Mouse (Mus musculus) MEL (cell line): ENCODE data around the gene Fbxo9.
A peak's percentile ranks its signal among the peaks of the same experiment; 100 is the strongest.

ENCODE experiments used
- ELF1 ChIP-seq: IDR thresholded peaks from 2 replicates; pipeline ENCODE4 v1.6.1; 2014; ENCODE audit warnings: low read depth, mild to moderate bottlenecking, inconsistent platforms, low read length, improper control_type of control experiment, moderate library complexity
- GATA1 ChIP-seq: IDR thresholded peaks from 2 replicates; pipeline ENCODE4 v1.6.1; 2011; ENCODE audit warnings: low read depth, low read length, improper control_type of control experiment
- NRF1 ChIP-seq: IDR thresholded peaks from 2 replicates; pipeline ENCODE4 v1.6.1; 2014; ENCODE audit warnings: low read depth, mild to moderate bottlenecking, inconsistent platforms, low read length, improper control_type of control experiment, moderate library complexity; ENCODE audit not compliant: poor library complexity, insufficient read depth, severe bottlenecking
- TCF12 ChIP-seq: IDR thresholded peaks from 2 replicates; pipeline ENCODE4 v1.6.1; 2014; ENCODE audit warnings: low read depth, mild to moderate bottlenecking, inconsistent platforms, low read length, improper control_type of control experiment, moderate library complexity

- TF ChIP-seq TCF12 = peak; percentile 60
- TF ChIP-seq NRF1 = peak; percentile 4; the same call in 1 of the 2 replicates
- no peak for TF ChIP-seq ELF1
- no peak for TF ChIP-seq GATA1
Measured at GRCm38 (mm10) chr9:78112770-78113537, 4.1 kb upstream of the Fbxo9 start.
